ENCODE assay signal across 13 mouse cellular contexts in the genomic region with DNA sequence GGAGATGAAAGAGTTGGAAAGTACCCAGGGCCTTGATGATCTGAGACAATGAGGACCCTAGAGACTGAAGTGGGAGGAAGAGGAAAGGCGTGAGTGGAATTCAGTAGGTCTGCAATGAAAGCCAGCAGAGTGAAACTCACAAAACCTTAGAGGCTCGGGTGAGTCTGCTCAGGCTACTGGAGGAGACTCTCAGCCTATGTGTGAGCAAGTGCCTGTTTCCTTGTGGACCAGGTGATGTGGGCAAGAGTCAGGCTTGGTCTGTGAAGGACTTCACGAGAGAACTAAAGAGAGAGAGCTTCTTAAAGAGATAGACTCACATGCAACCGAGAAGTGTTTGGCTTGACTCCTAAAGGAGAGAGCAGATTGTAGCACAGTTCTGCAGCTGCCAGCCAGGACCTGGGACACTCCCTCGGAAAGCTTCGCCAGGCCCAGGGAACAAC. TPM values are rescaled to one million over a fixed set of nuclear protein-coding genes. Genes with fewer than 3 reads are reported as not detected.
DNase-seq lines count a peak whose midpoint lies in the region; ATAC-seq and TF ChIP-seq lines count a peak whose summit lies in the region.
"Had no signal": no experiment of that assay in that cellular context is flagged by ENCODE, and none has a peak within 500 bp of the region (broad histone marks: within the 10 kb centered on the region; RNA-seq: fewer than 3 reads in every experiment).

No protein-coding gene starts in this region.

- H3K9me3 ChIP-seq in midbrain, embryonic 14.5 days (ENCODE audit: control insufficient read depth, low read length): no peaks in the 10 kb centered on the region
- no peaks in the 10 kb centered on the region for H3K9me3 ChIP-seq in midbrain, embryonic 13.5 days
- H3K9me3 ChIP-seq: neural tube, embryonic 12.5 days had no signal

- H3K27me3 ChIP-seq in midbrain, embryonic 14.5 days (ENCODE audit: control insufficient read depth, insufficient read depth, low read length): no peaks in the 10 kb centered on the region
- no peaks in the 10 kb centered on the region for H3K27me3 ChIP-seq in midbrain, embryonic 13.5 days
- H3K27me3 ChIP-seq in myocyte (ENCODE audit: control insufficient read depth, insufficient read depth, insufficient read length): no peaks in the 10 kb centered on the region
- H3K27me3 ChIP-seq: neural tube, embryonic 12.5 days had no signal

- DNase-seq in gastrocnemius, postnatal 25 days: peak; percentile 30
- no peak for DNase-seq in gastrocnemius, postnatal 36 days
- peak; percentile 21 for DNase-seq in midbrain, embryonic 14.5 days
- peak; percentile 29 to 40 for DNase-seq in heart, postnatal 10 days
- DNase-seq in urinary bladder, postnatal 36 days (ENCODE audit: low spot score in 2 of 2): no peak
- no peak for DNase-seq in Muller cell, postnatal 12 days (ENCODE audit: inconsistent ontology term)
- DNase-seq: kidney, adult 11 months; spleen, adult 18-20 months had no signal

- no peak overlapping the region for H3K27ac ChIP-seq in midbrain, embryonic 14.5 days (replicated peaks; ENCODE audit: low read depth, low read length)
- H3K27ac ChIP-seq in midbrain, embryonic 13.5 days: no peak overlapping the region
- H3K27ac ChIP-seq: neural tube, embryonic 12.5 days had no signal

- H3K4me1 ChIP-seq in midbrain, embryonic 14.5 days (ENCODE audit: control insufficient read depth, insufficient read depth, low read length): no peaks in the 10 kb centered on the region; the same call in 1 of the 2 replicates
- H3K4me1 ChIP-seq in midbrain, embryonic 13.5 days (replicated peaks): peaks cover 9% of the 10 kb centered on the region
- H3K4me1 ChIP-seq: neural tube, embryonic 12.5 days had no signal

- no peak overlapping the region for H3ac ChIP-seq in myocyte (ENCODE audit: control insufficient read depth, insufficient read length)

- H3K36me3 ChIP-seq in midbrain, embryonic 14.5 days (ENCODE audit: control insufficient read depth, insufficient read depth, low read length): no peaks in the 10 kb centered on the region
- H3K36me3 ChIP-seq in midbrain, embryonic 13.5 days: no peaks in the 10 kb centered on the region
- H3K36me3 ChIP-seq in myocyte (ENCODE audit: control insufficient read depth, insufficient read depth): no peaks in the 10 kb centered on the region
- H3K36me3 ChIP-seq: neural tube, embryonic 12.5 days had no signal

- no peak overlapping the region for H3K4me2 ChIP-seq in midbrain, embryonic 14.5 days (ENCODE audit: low read length)
- no peak overlapping the region; the same call in 1 of the 2 replicates for H3K4me2 ChIP-seq in midbrain, embryonic 13.5 days (replicated peaks)
- peak overlapping the region; percentile 41 for H3K4me2 ChIP-seq in myocyte (ENCODE audit: low read depth)
- H3K4me2 ChIP-seq: neural tube, embryonic 12.5 days had no signal

- ATAC-seq in midbrain, embryonic 14.5 days (ENCODE audit: low FRiP score, low TSS enrichment): no peak
- ATAC-seq in midbrain, embryonic 13.5 days: no peak
- ATAC-seq: forebrain, embryonic 16.5 days had no signal

- intact Hi-C loops in gastrocnemius, postnatal 36 days (cut with DNase I): no loop called here
- intact Hi-C loops in heart, postnatal 10 days (cut with DNase I): no loop called here

- H3K4me3 ChIP-seq in midbrain, embryonic 14.5 days (replicated peaks; ENCODE audit: low read depth, low read length): no peak overlapping the region
- no peak overlapping the region for H3K4me3 ChIP-seq in midbrain, embryonic 13.5 days (replicated peaks)
- H3K4me3 ChIP-seq in myocyte: no peak overlapping the region
- H3K4me3 ChIP-seq: neural tube, embryonic 12.5 days had no signal

- no peak overlapping the region for H3K9ac ChIP-seq in midbrain, embryonic 14.5 days (replicated peaks; ENCODE audit: low read length)
- H3K9ac ChIP-seq in midbrain, embryonic 13.5 days (replicated peaks): no peak overlapping the region
- H3K9ac ChIP-seq: neural tube, embryonic 12.5 days had no signal

- WGBS in midbrain, embryonic 14.5 days: 56% methylated on average over 6 of the region's 6 CpGs
- WGBS in midbrain, embryonic 13.5 days: 60% methylated on average over 6 of the region's 6 CpGs

- H3K79me2 ChIP-seq in myocyte (ENCODE audit: control insufficient read depth, insufficient read depth): no peaks in the 10 kb centered on the region

- no peak for TF ChIP-seq POLR2A in myocyte (IDR thresholded peaks at IDR 0.05; ENCODE audit: insufficient read length, low read depth)

TF ChIP-seq in myocyte, 11 proteins besides CTCF, POLR2A, EP300 and RAD21:
- TF ChIP-seq REST (IDR thresholded peaks at IDR 0.05; ENCODE audit: insufficient read depth, insufficient read length): no peak
- no peak for TF ChIP-seq TCF12 (IDR thresholded peaks at IDR 0.05; ENCODE audit: insufficient read depth, poor library complexity, severe bottlenecking)
- TF ChIP-seq SRF (IDR thresholded peaks at IDR 0.05; ENCODE audit: control insufficient read depth, insufficient read length, low read depth): no peak
- TF ChIP-seq MAX (IDR thresholded peaks at IDR 0.05; ENCODE audit: low read depth): no peak
- no peak for TF ChIP-seq MYOD1 (IDR thresholded peaks at IDR 0.05; ENCODE audit: control insufficient read depth in 1 of 3, insufficient read length in 2 of 3, low read depth in 2 of 3)
- TF ChIP-seq POLR2AphosphoS2 (IDR thresholded peaks at IDR 0.05; ENCODE audit: insufficient read length, low read depth): no peak
- no peak for TF ChIP-seq E2F4 (IDR thresholded peaks at IDR 0.05; ENCODE audit: insufficient read depth)
- no peak for TF ChIP-seq MYOG (IDR thresholded peaks at IDR 0.05; ENCODE audit: control insufficient read depth in 1 of 3, insufficient read depth in 1 of 3, insufficient read length in 2 of 3, low read depth in 2 of 3)
- TF ChIP-seq USF1 (IDR thresholded peaks at IDR 0.05; ENCODE audit: low read depth): no peak
- no peak for TF ChIP-seq TCF3 (IDR thresholded peaks at IDR 0.05; ENCODE audit: insufficient read length, low read depth)
- TF ChIP-seq CEBPB (IDR thresholded peaks at IDR 0.05; ENCODE audit: insufficient read depth, poor library complexity, severe bottlenecking): no peak
TF ChIP-seq in myocyte: peak in this region for 0.

RNA-seq across cellular contexts. Expression of gene Stk33, which starts 29.4 kb away (rescaled TPM):
- not detected for total RNA-seq in gastrocnemius, postnatal 25 days (2021)
- total RNA-seq in gastrocnemius, postnatal 36 days (2021): not detected
- 8.3 and 8.5 TPM in 2 replicates for polyA plus RNA-seq in midbrain, embryonic 14.5 days (2014; fragmentation: Nextera tagmentation; extraction: Ambion mirVana)
- 12.8 and 17.3 TPM in 2 replicates for polyA plus RNA-seq in midbrain, embryonic 13.5 days (2015; fragmentation: Nextera tagmentation; extraction: Ambion mirVana)
- not detected for total RNA-seq in heart, postnatal 10 days (2021)
- 0.04 TPM for polyA plus RNA-seq in myocyte (2012; fragmentation: generic; extraction: Trizol)
- total RNA-seq: common myeloid progenitor, adult 5-6 weeks had no signal

RNA-seq across cellular contexts. Expression of gene Trim66, which starts 39.7 kb away (rescaled TPM):
- total RNA-seq in gastrocnemius, postnatal 25 days (2021): under 1 TPM; 0.13 TPM
- under 1 TPM; 0.07 to 0.18 TPM for total RNA-seq in gastrocnemius, postnatal 36 days (2021)
- polyA plus RNA-seq in midbrain, embryonic 14.5 days (2014; fragmentation: Nextera tagmentation; extraction: Ambion mirVana): 0.75 and 1.3 TPM in 2 replicates
- 0.40 and 0.46 TPM in 2 replicates for polyA plus RNA-seq in midbrain, embryonic 13.5 days (2015; fragmentation: Nextera tagmentation; extraction: Ambion mirVana)
- under 1 TPM; 0.10 to 0.12 TPM for total RNA-seq in heart, postnatal 10 days (2021)
- 0.55 TPM for polyA plus RNA-seq in myocyte (2012; fragmentation: generic; extraction: Trizol)

RNA-seq across cellular contexts. Expression of gene Rpl27a, which starts 50.7 kb away (rescaled TPM):
- 10 to 100 TPM; 58.5 to 72.2 TPM for total RNA-seq in gastrocnemius, postnatal 25 days (2021)
- 10 to 100 TPM; 63.3 to 79.1 TPM for total RNA-seq in gastrocnemius, postnatal 36 days (2021)
- polyA plus RNA-seq in midbrain, embryonic 14.5 days (2014; fragmentation: Nextera tagmentation; extraction: Ambion mirVana): 87.5 and 90.8 TPM in 2 replicates
- 85.2 TPM in 2 replicates for polyA plus RNA-seq in midbrain, embryonic 13.5 days (2015; fragmentation: Nextera tagmentation; extraction: Ambion mirVana)
- 100 to 1,000 TPM; 117 to 118 TPM for total RNA-seq in heart, postnatal 10 days (2021)
- polyA plus RNA-seq in myocyte (2012; fragmentation: generic; extraction: Trizol): 1,271 TPM

Comparison
In these comparisons a context has a peak if more than half of its experiments do, and no peak if none do; other contexts are left out.
1. DNase-seq: peak in gastrocnemius, postnatal 25 days (single experiment), midbrain, embryonic 14.5 days (single experiment) and heart, postnatal 10 days (2 of 2); none in gastrocnemius, postnatal 36 days (0 of 2), urinary bladder, postnatal 36 days (0 of 2) and Muller cell, postnatal 12 days (single experiment).